Mouse (Mus musculus): ENCODE measurements at regions not wholly inside any gene's neighbourhood (a gene's known extent, or its start where the extent isn't known, plus 50 kb on each side); places are given as distances from the start of the nearest gene placed in this dataset.

DNA sequence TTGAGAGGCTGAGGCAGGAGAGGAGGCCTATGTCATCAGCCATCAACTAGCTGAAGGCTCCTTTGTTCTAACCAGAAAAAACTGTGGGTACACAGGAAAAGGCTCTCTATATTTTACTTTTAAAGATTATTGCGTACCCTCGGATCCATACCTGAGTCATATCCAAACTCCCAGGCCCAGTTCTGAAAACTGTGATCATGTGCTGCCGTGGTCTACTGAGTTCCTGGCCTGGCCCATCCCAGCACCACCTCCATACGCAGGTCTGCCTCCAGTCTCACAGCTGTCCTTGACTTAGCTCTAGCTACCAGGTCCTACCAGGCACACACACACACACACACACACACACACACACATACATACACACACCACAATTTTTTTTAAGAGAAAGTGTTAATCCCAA is 87.0 kb upstream of the Hs6st1 start:
- Histone ChIP-seq H3K27ac (ENCODE audit: low read depth, low read length) (no peak overlapping the region), H3K27me3 (ENCODE audit: control insufficient read depth, insufficient read depth, low read length) (no peaks in the 10 kb centered on the region), H3K4me2 (replicated peaks; ENCODE audit: low read depth, low read length) (no peak overlapping the region), H3K36me3 (ENCODE audit: control insufficient read depth, insufficient read depth, low read length) (no peaks in the 10 kb centered on the region), H3K9me3 (ENCODE audit: control insufficient read depth, low read length) (no peaks in the 10 kb centered on the region), H3K9ac (ENCODE audit: low read depth, low read length) (no peak overlapping the region), H3K4me1 (replicated peaks; ENCODE audit: control insufficient read depth, insufficient read depth, low read length) (no peaks in the 10 kb centered on the region), H3K4me3 (ENCODE audit: low read depth, low read length) (no peak overlapping the region)
- no peak for DNase-seq (ENCODE audit: low spot score)
- no peak for ATAC-seq (ENCODE audit: low FRiP score)
- 87% methylated on average over 4 of the region's 4 CpGs for WGBS

DNA sequence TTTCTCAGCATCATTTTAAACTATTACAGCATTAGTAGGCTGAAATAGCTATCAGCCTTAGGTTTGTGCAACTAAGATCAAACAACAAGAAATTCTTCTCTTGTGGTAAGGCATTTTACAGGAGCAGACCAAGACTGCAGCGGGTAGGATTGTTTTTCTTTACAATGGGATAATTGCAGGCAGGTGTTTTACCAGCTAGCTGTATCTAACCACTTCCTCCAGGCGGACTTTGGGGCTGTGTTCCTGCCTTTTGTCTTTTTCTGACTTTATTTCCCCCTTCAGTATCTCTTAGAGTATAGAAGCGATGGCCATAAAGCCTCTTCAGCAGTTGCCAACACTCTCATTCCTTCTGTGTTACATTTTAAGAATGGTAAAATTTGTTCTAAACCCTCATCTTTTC is 84.8 kb upstream of the Hs6st1 start:
- 72% methylated on average over 3 of the region's 3 CpGs for WGBS
- Histone ChIP-seq H3K9ac (ENCODE audit: low read depth, low read length) (no peak overlapping the region), H3K36me3 (ENCODE audit: control insufficient read depth, insufficient read depth, low read length) (no peaks in the 10 kb centered on the region), H3K4me3 (ENCODE audit: low read depth, low read length) (no peak overlapping the region), H3K27me3 (ENCODE audit: control insufficient read depth, insufficient read depth, low read length) (no peaks in the 10 kb centered on the region), H3K9me3 (ENCODE audit: control insufficient read depth, low read length) (no peaks in the 10 kb centered on the region), H3K27ac (ENCODE audit: low read depth, low read length) (no peak overlapping the region), H3K4me1 (replicated peaks; ENCODE audit: control insufficient read depth, insufficient read depth, low read length) (no peaks in the 10 kb centered on the region), H3K4me2 (replicated peaks; ENCODE audit: low read depth, low read length) (no peak overlapping the region)
- DNase-seq (ENCODE audit: low spot score) (no peak), ATAC-seq (ENCODE audit: low FRiP score) (no peak)

GRCm38 (mm10) chr1:35985318-35985717 is 82.9 kb upstream of the Hs6st1 start:
- H3K4me2 ChIP-seq (replicated peaks; ENCODE audit: low read depth, low read length) = no peak overlapping the region
- 93% methylated on average over 6 of the region's 6 CpGs for WGBS
- H3K27ac ChIP-seq (ENCODE audit: low read depth, low read length) = no peak overlapping the region
- H3K36me3 ChIP-seq (ENCODE audit: control insufficient read depth, insufficient read depth, low read length) = no peaks in the 10 kb centered on the region
- no peaks in the 10 kb centered on the region for H3K27me3 ChIP-seq (ENCODE audit: control insufficient read depth, insufficient read depth, low read length)
- DNase-seq (ENCODE audit: low spot score) = no peak
- ATAC-seq (ENCODE audit: low FRiP score) = no peak
- H3K9ac ChIP-seq (ENCODE audit: low read depth, low read length) = no peak overlapping the region
- no peaks in the 10 kb centered on the region for H3K4me1 ChIP-seq (replicated peaks; ENCODE audit: control insufficient read depth, insufficient read depth, low read length)
- no peak overlapping the region for H3K4me3 ChIP-seq (ENCODE audit: low read depth, low read length)
- H3K9me3 ChIP-seq (ENCODE audit: control insufficient read depth, low read length) = no peaks in the 10 kb centered on the region

GRCm38 (mm10) chr1:35986666-35987065 is 81.5 kb upstream of the Hs6st1 start:
- ATAC-seq (ENCODE audit: low FRiP score) = no peak
- DNase-seq (ENCODE audit: low spot score) = no peak
- WGBS = 91% methylated on average over 8 of the region's 8 CpGs
- no peaks in the 10 kb centered on the region for H3K4me1 ChIP-seq (replicated peaks; ENCODE audit: control insufficient read depth, insufficient read depth, low read length)
- no peaks in the 10 kb centered on the region for H3K27me3 ChIP-seq (ENCODE audit: control insufficient read depth, insufficient read depth, low read length)
- no peak overlapping the region for H3K9ac ChIP-seq (ENCODE audit: low read depth, low read length)
- no peaks in the 10 kb centered on the region for H3K36me3 ChIP-seq (ENCODE audit: control insufficient read depth, insufficient read depth, low read length)
- H3K27ac ChIP-seq (ENCODE audit: low read depth, low read length) = no peak overlapping the region
- no peak overlapping the region for H3K4me3 ChIP-seq (ENCODE audit: low read depth, low read length)
- H3K9me3 ChIP-seq (ENCODE audit: control insufficient read depth, low read length) = no peaks in the 10 kb centered on the region
- H3K4me2 ChIP-seq (replicated peaks; ENCODE audit: low read depth, low read length) = no peak overlapping the region

DNA sequence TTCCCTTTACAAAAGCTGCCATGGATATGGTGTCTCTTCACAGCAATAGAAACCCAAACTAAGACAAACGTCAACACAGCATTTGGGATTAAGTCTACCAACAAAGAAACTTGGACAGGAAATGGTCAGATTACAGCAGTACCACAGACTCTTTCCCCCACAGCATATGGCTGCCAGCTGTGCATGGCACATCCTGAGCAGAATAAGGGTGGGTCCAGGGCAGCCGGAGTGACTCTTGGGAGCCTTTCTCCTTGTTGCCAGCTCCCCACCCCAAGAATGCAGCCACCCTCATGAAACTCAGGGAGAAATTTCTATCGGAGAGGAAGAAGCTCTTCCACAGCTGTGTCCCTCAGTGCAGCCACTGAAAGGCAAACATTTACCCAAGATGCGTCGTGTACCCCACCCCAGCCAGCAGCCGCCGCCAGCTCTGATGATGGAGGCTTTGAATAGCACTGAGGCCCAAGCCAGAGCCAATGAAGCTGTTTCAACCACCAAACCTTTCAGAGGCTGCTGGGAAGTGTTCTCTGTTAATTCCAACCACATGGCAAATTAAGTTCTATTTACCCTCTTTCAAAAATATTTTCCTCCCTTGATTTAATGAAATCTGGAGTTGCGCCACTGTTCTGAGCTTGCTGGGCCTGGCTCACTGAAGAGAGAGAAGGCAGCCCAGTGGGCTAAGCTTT is 75.8 kb upstream of the Hs6st1 start:
- H3K27ac ChIP-seq (ENCODE audit: low read depth, low read length) = no peak overlapping the region
- 80% methylated on average over 8 of the region's 8 CpGs for WGBS
- no peak overlapping the region for H3K4me2 ChIP-seq (replicated peaks; ENCODE audit: low read depth, low read length)
- H3K4me1 ChIP-seq (replicated peaks; ENCODE audit: control insufficient read depth, insufficient read depth, low read length) = no peaks in the 10 kb centered on the region
- no peaks in the 10 kb centered on the region for H3K9me3 ChIP-seq (ENCODE audit: control insufficient read depth, low read length)
- DNase-seq (ENCODE audit: low spot score) (no peak), ATAC-seq (ENCODE audit: low FRiP score) (no peak)
- H3K9ac ChIP-seq (ENCODE audit: low read depth, low read length) = no peak overlapping the region
- no peaks in the 10 kb centered on the region for H3K36me3 ChIP-seq (ENCODE audit: control insufficient read depth, insufficient read depth, low read length)
- no peak overlapping the region for H3K4me3 ChIP-seq (ENCODE audit: low read depth, low read length)
- no peaks in the 10 kb centered on the region for H3K27me3 ChIP-seq (ENCODE audit: control insufficient read depth, insufficient read depth, low read length)

- Histone ChIP-seq H3K4me1 (replicated peaks; ENCODE audit: control insufficient read depth, insufficient read depth, low read length) (no peaks in the 10 kb centered on the region), H3K27ac (ENCODE audit: low read depth, low read length) (no peak overlapping the region), H3K27me3 (ENCODE audit: control insufficient read depth, insufficient read depth, low read length) (no peaks in the 10 kb centered on the region), H3K36me3 (ENCODE audit: control insufficient read depth, insufficient read depth, low read length) (no peaks in the 10 kb centered on the region), H3K4me3 (ENCODE audit: low read depth, low read length) (no peak overlapping the region), H3K9ac (ENCODE audit: low read depth, low read length) (no peak overlapping the region), H3K9me3 (ENCODE audit: control insufficient read depth, low read length) (no peaks in the 10 kb centered on the region), H3K4me2 (replicated peaks; ENCODE audit: low read depth, low read length) (no peak overlapping the region)
- 75% methylated on average over 3 of the region's 3 CpGs for WGBS
- ATAC-seq (ENCODE audit: low FRiP score) (no peak), DNase-seq (ENCODE audit: low spot score) (no peak)
Observed at GRCm38 (mm10) chr1:35992937-35993336, 75.3 kb upstream of the Hs6st1 start.

- Histone ChIP-seq H3K9me3 (ENCODE audit: control insufficient read depth, low read length) (no peaks in the 10 kb centered on the region), H3K4me2 (replicated peaks; ENCODE audit: low read depth, low read length) (no peak overlapping the region), H3K4me1 (replicated peaks; ENCODE audit: control insufficient read depth, insufficient read depth, low read length) (no peaks in the 10 kb centered on the region), H3K4me3 (ENCODE audit: low read depth, low read length) (no peak overlapping the region), H3K27me3 (ENCODE audit: control insufficient read depth, insufficient read depth, low read length) (no peaks in the 10 kb centered on the region), H3K27ac (ENCODE audit: low read depth, low read length) (no peak overlapping the region), H3K36me3 (ENCODE audit: control insufficient read depth, insufficient read depth, low read length) (no peaks in the 10 kb centered on the region), H3K9ac (ENCODE audit: low read depth, low read length) (no peak overlapping the region)
- ATAC-seq (ENCODE audit: low FRiP score) = no peak
- WGBS = 82% methylated on average over 6 of the region's 6 CpGs
- no peak for DNase-seq (ENCODE audit: low spot score)
Observed at GRCm38 (mm10) chr1:35995691-35996090, 72.5 kb upstream of the Hs6st1 start.

- no peaks in the 10 kb centered on the region for H3K36me3 ChIP-seq (ENCODE audit: control insufficient read depth, insufficient read depth, low read length)
- no peak; the same call in 1 of the 2 replicates for ATAC-seq (ENCODE audit: low FRiP score)
- no peaks in the 10 kb centered on the region for H3K27me3 ChIP-seq (ENCODE audit: control insufficient read depth, insufficient read depth, low read length)
- 98% methylated on average over 5 of the region's 5 CpGs for WGBS
- H3K4me3 ChIP-seq (ENCODE audit: low read depth, low read length) = no peak overlapping the region
- H3K9me3 ChIP-seq (ENCODE audit: control insufficient read depth, low read length) = no peaks in the 10 kb centered on the region
- DNase-seq (ENCODE audit: low spot score) = no peak
- H3K4me2 ChIP-seq (replicated peaks; ENCODE audit: low read depth, low read length) = no peak overlapping the region
- H3K27ac ChIP-seq (ENCODE audit: low read depth, low read length) = no peak overlapping the region
- H3K4me1 ChIP-seq (replicated peaks; ENCODE audit: control insufficient read depth, insufficient read depth, low read length) = no peaks in the 10 kb centered on the region
- no peak overlapping the region for H3K9ac ChIP-seq (ENCODE audit: low read depth, low read length)
Observed at GRCm38 (mm10) chr1:36001319-36001718, 66.9 kb upstream of the Hs6st1 start.

DNA sequence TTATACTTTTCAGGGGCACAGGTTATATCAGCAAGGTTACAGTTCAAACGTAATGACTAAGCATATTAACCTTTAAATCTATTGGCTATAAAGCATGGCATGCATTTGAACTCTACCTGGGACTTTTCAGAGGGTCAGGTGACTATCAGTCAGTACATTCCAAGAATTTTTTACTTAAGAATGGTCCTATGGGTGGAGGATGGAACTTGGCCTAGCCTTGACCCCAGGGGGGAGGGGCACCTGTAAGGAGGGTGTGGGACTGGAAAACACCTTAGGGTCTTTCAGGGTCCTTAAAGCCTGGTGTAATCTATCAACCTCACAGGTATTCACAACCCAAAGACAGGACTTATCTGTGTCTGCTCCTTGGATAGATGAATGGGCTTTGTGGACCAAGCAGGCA is 66.4 kb upstream of the Hs6st1 start:
- WGBS = 100% methylated on average over 1 of the region's 1 CpGs
- H3K4me1 ChIP-seq (replicated peaks; ENCODE audit: control insufficient read depth, insufficient read depth, low read length) = no peaks in the 10 kb centered on the region
- no peaks in the 10 kb centered on the region for H3K9me3 ChIP-seq (ENCODE audit: control insufficient read depth, low read length)
- H3K36me3 ChIP-seq (ENCODE audit: control insufficient read depth, insufficient read depth, low read length) = no peaks in the 10 kb centered on the region
- ATAC-seq (ENCODE audit: low FRiP score) = no peak
- DNase-seq (ENCODE audit: low spot score) = no peak
- H3K9ac ChIP-seq (ENCODE audit: low read depth, low read length) = no peak overlapping the region
- no peak overlapping the region for H3K4me2 ChIP-seq (replicated peaks; ENCODE audit: low read depth, low read length)
- no peak overlapping the region for H3K27ac ChIP-seq (ENCODE audit: low read depth, low read length)
- no peaks in the 10 kb centered on the region for H3K27me3 ChIP-seq (ENCODE audit: control insufficient read depth, insufficient read depth, low read length)
- no peak overlapping the region for H3K4me3 ChIP-seq (ENCODE audit: low read depth, low read length)
